Mouse (Mus musculus) hindbrain, embryonic 11.5 days (tissue): ENCODE measurements at regions not wholly inside any gene's neighbourhood (a gene's known extent, or its start where the extent isn't known, plus 50 kb on each side); places are given as distances from the start of the nearest gene placed in this dataset.

Source experiments
- ATAC-seq: fragments of 200-750 bp; cut with Nextera tagmentation; 2 replicates; pipeline ENCODE4 v1.8.0; 2017; ENCODE audit warnings: mild to moderate bottlenecking, moderate TSS enrichment, moderate library complexity; ENCODE audit not compliant: low FRiP score
- DNase-seq: peaks from one replicate; pipeline ENCODE4 v3.0.0-alpha.2; 2015; ENCODE audit warnings: low spot score
- H3K27ac ChIP-seq: fragments of 300-500 bp; sonication (generic); 2 replicates; pipeline ENCODE4 v1.5.1; 2014; ENCODE audit warnings: mild to moderate bottlenecking, low read depth, low read length
- H3K27me3 ChIP-seq: fragments of 300-500 bp; sonication (generic); 2 replicates; pipeline ENCODE4 v1.6.1; 2014; ENCODE audit warnings: mild to moderate bottlenecking, low read length, moderate library complexity, mixed read lengths; ENCODE audit not compliant: control insufficient read depth, insufficient read depth
- H3K36me3 ChIP-seq: fragments of 300-500 bp; sonication (generic); 2 replicates; pipeline ENCODE4 v1.6.1; 2014; ENCODE audit warnings: mild to moderate bottlenecking, low read length, moderate library complexity, mixed read lengths; ENCODE audit not compliant: control insufficient read depth, insufficient read depth
- H3K4me1 ChIP-seq: fragments of 300-500 bp; sonication (generic); replicated peaks from 2 replicates; pipeline ENCODE4 v1.6.1; 2014; ENCODE audit warnings: low read length, mixed read lengths; ENCODE audit not compliant: control insufficient read depth, insufficient read depth
- H3K4me2 ChIP-seq: fragments of 300-500 bp; sonication (generic); replicated peaks from 2 replicates; pipeline ENCODE4 v1.6.1; 2014; ENCODE audit warnings: mild to moderate bottlenecking, low read depth, low read length
- H3K4me3 ChIP-seq: fragments of 300-500 bp; sonication (generic); 2 replicates; pipeline ENCODE4 v1.5.1; 2014; ENCODE audit warnings: low read depth, low read length
- H3K9ac ChIP-seq: fragments of 300-500 bp; sonication (generic); 2 replicates; pipeline ENCODE4 v1.6.1; 2014; ENCODE audit warnings: low read depth, low read length
- H3K9me3 ChIP-seq: fragments of 300-500 bp; sonication (generic); 2 replicates; pipeline ENCODE4 v1.6.1; 2016; ENCODE audit warnings: low read length; ENCODE audit not compliant: control insufficient read depth
- WGBS: fragments of 180-500 bp; shearing (Covaris S2); extraction: QIAGEN DNeasy Blood & Tissue Kit; methylation state at CpG from one replicate; pipeline ENCODE4 v1.1.7; 2014; 5-methylcytosine and 5-hydroxymethylcytosine counted together

DNA sequence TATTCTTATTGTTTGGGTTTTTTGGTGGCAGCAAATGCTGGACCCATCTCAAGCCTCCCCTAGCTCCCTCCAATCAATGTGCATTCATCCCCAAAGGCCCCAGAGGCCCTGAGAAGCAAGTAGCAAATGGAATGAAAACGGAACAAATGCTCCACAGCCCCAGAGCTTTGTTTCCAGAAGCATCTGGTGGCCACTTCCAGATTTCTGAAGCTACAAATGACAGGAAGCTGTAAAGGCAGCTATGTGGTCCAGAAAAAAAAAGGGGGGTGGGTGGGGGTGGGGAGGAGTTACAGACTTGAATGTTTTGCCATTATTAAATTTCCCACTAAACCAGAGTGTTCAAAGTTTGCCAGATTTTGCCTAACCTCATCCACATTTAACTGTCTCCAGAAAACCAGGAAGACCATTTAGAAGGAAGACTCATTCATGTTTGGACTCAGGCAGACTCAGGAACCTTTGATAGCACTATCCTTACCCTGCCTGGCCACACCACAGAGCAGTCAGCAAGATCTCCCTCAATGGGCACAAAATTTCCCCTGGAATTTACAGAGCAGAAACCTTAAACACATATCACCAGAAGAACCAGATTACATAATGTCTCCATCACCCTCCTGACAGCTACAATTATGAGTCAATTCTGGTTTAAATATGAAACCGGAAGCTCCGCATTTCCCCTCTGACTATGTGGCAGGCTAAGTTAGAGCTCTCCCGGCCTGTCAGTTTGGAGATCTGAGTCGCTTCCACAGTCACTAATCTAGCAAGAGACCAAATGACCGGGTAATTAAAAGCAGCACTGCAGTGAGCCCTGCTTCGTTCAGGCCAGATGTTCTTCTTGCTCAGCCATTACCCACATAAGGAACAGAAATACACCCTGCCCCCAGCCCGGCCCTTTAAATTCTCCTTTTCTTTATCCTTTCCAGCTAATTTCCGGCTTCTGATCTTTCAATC is 93.4 kb downstream of the Tmco5 start:
- no peak overlapping the region for H3K4me3 ChIP-seq
- peak overlapping the region; percentile 58 for H3K27ac ChIP-seq
- ATAC-seq (no peak), DNase-seq (peak; percentile 56)
- H3K36me3 ChIP-seq, result no peaks in the 10 kb centered on the region
- H3K4me1 ChIP-seq, result peaks cover 13% of the 10 kb centered on the region
- peak overlapping the region; percentile 22; the same call in 1 of the 2 replicates for H3K4me2 ChIP-seq
- H3K9ac ChIP-seq, result peak overlapping the region; percentile 4; the same call in 1 of the 2 replicates
- no peaks in the 10 kb centered on the region for H3K27me3 ChIP-seq
- H3K9me3 ChIP-seq, result no peaks in the 10 kb centered on the region
- WGBS, result 12% methylated on average over 9 of the region's 9 CpGs

DNA sequence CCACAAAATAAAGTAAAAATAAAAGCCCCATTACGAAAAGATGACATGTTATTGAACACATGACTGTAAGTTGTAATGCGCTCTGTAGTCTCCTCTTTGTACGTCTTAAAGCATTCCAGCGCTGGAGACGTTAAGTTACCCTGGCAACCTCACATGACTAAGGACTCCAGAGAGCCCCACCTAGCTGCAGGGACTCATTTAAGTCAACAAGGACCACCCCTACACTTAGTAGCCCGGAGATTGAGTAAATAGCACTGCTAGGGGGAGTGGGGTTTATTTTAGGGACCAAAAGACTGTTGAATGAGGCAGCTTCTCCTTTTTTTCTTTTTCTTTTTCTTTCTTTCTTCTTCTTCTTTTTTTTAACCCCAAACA is 94.1 kb downstream of the Tmco5 start:
- Histone ChIP-seq H3K4me3 (no peak overlapping the region), H3K36me3 (no peaks in the 10 kb centered on the region), H3K27ac (peak overlapping the region; percentile 58), H3K4me1 (peaks cover 13% of the 10 kb centered on the region), H3K9ac (peak overlapping the region; percentile 4; the same call in 1 of the 2 replicates), H3K4me2 (peak overlapping the region; percentile 22; the same call in 1 of the 2 replicates), H3K9me3 (no peaks in the 10 kb centered on the region), H3K27me3 (no peaks in the 10 kb centered on the region)
- no peak for ATAC-seq
- under 1% methylated on average over 6 of the region's 6 CpGs for WGBS
- DNase-seq, result peak; percentile 74

DNA sequence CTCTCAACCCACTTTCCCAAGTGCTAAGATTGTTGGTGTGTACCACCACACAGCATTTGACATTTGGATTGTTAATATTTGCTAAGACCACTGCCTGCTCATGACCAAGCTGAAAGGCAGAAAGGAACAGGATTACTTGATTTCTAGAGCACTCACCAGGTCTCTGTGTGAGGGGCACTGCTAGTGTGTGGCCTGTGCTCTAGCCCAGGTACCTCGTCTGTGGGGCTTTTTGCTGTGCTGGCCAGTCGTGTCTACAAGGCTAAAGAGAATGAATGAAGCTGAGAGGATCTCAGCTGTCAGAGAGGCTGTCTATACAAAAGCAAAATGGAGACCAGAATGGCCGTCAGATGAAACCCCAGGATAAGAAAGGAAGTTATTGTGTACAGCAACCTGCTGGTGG is 95.0 kb downstream of the Tmco5 start:
- Histone ChIP-seq H3K36me3 (no peaks in the 10 kb centered on the region), H3K4me1 (peaks cover 13% of the 10 kb centered on the region), H3K4me3 (no peak overlapping the region), H3K9ac (no peak overlapping the region), H3K27me3 (no peaks in the 10 kb centered on the region), H3K4me2 (no peak overlapping the region), H3K27ac (no peak overlapping the region), H3K9me3 (no peaks in the 10 kb centered on the region)
- no peak for ATAC-seq
- DNase-seq, result peak; percentile 20
- WGBS, result 25% methylated on average over 3 of the region's 3 CpGs

DNA sequence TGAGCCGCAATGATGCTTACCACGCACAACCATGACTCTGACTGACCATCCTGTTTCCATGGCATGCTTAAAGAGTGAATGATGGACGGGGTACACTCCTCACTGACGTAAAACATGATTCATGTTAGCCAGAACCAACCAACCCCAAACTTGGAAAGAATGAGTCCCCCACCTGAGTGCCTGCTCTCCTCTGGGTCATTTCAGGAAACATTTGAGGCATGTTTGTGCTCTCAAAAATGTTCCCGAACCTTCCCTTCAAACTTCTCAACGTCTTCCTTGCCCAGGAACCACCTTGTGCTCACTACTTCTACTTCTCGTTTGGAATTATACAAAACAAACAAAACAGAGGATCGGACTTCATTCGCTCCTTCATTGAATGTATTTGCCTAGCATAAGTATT is 95.7 kb downstream of the Tmco5 start:
- Histone ChIP-seq H3K4me1 (peaks cover 13% of the 10 kb centered on the region), H3K36me3 (no peaks in the 10 kb centered on the region), H3K27me3 (no peaks in the 10 kb centered on the region), H3K9me3 (no peaks in the 10 kb centered on the region), H3K4me3 (no peak overlapping the region), H3K4me2 (no peak overlapping the region), H3K27ac (peak overlapping the region; percentile 97; the same call in 1 of the 2 replicates), H3K9ac (no peak overlapping the region)
- WGBS, result 59% methylated on average over 9 of the region's 9 CpGs
- peak; percentile 13 for DNase-seq
- ATAC-seq, result no peak

DNA sequence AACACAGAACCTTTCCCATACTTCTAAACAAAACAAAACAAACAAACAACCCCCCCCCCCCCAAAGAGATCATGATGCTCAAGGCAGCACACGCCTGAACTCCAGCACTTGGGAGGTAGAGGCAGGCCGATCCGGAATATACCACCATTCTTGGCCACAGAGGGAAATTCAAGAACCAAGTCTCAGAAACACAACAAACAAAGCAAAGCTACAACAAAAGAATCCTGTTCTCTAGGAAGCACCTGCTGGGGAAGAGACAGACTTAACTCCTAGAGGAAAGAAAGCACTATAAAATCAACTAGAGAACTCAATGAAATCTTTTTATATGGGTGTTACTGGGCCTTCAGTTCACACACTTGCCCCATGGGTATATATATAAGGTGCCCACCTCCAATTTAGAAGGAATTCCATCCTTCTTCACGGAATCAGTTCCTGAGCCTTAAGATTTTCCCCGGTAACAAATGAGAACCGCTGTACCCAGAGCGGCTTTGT is 96.1 kb downstream of the Tmco5 start:
- H3K4me3 ChIP-seq, result no peak overlapping the region
- 14% methylated on average over 7 of the region's 7 CpGs for whole genome bisulfite sequencing
- peaks cover 13% of the 10 kb centered on the region for H3K4me1 ChIP-seq
- no peaks in the 10 kb centered on the region for H3K27me3 ChIP-seq
- H3K9me3 ChIP-seq, result no peaks in the 10 kb centered on the region
- H3K4me2 ChIP-seq, result peak overlapping the region; percentile 63
- ATAC-seq (no peak), DNase-seq (peak; percentile 3)
- H3K27ac ChIP-seq, result peak overlapping the region; percentile 97
- peak overlapping the region; percentile 70 for H3K9ac ChIP-seq
- no peaks in the 10 kb centered on the region for H3K36me3 ChIP-seq

DNA sequence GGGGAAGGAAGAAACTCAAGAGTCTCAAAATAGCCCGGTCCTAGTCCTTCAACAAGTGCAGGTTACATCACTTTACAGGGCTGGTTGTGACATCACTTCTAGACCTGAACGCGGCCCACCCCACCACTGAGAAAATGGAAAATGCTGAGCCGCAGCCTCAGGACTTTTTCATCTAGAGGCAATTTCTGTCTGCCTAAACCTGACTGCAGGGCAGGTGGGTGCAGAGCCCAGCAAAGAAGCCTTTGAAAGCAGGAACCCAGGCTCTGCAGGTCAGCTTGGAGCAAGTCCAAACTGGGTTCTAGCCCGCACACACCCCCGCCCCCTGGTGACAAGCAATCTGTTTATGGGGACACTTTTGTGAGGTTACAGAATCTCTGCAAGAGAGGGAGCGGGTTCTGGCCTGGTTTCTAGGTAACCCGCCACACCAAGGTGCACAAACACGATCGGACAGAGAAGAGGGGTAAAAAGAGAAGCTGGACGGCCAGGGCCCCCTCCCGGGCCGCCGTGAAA is 96.7 kb downstream of the Tmco5 start:
- ATAC-seq (no peak), DNase-seq (no peak)
- Histone ChIP-seq H3K9me3 (no peaks in the 10 kb centered on the region), H3K36me3 (no peaks in the 10 kb centered on the region), H3K4me1 (peaks cover 13% of the 10 kb centered on the region), H3K4me3 (peak overlapping the region; percentile 32), H3K27me3 (no peaks in the 10 kb centered on the region), H3K9ac (peak overlapping the region; percentile 70), H3K27ac (peak overlapping the region; percentile 97), H3K4me2 (peak overlapping the region; percentile 63)
- 1% methylated on average over 14 of the region's 14 CpGs for WGBS

DNA sequence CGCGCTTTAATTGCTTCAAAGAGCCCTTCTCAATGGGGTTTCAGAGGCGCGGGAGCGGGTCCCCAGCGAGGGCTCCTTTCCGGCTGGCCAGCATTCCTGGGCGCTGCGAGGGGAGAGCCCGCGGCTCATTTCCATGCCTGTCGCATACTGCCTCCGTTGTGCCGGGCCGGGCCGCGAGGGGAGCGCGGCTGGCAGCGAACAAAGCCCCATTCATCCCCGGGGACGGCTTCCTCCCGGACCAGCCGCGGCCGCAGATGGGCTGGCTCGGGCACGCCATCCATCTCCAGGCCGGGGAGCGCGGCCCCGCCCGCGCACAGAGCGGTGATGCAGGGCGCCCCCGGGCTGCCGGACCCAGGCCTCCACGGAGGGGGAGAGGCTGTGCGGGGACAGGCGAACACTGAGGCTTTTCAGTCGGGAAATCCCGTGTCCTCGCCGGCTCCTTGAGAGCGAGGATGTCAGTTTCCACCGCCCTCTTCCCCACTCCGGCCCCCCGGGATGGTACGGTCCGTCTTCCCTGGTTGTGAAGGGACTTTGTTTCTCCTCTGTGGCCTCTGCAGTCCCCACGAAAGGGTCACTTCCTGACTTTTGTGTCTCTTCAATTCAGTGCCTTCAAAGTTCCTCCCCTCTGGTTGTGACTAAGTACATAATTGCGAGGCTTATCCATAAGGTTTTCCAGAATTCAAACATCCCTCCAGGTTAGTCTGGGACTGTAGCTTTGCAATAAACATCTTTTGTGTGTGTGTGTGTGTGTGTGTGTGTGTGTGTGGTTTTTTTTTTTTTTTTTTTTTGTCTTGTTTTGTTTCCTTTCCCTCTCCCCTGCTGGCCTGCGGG is 97.3 kb downstream of the Tmco5 start:
- H3K27me3 ChIP-seq, result no peaks in the 10 kb centered on the region
- H3K4me3 ChIP-seq, result peak overlapping the region; percentile 32
- DNase-seq (peak; percentile 95), ATAC-seq (peak; percentile 96)
- H3K4me2 ChIP-seq, result peak overlapping the region; percentile 63
- no peaks in the 10 kb centered on the region for H3K36me3 ChIP-seq
- H3K9ac ChIP-seq, result peak overlapping the region; percentile 70
- H3K4me1 ChIP-seq, result peaks cover 13% of the 10 kb centered on the region
- H3K9me3 ChIP-seq, result no peaks in the 10 kb centered on the region
- H3K27ac ChIP-seq, result peak overlapping the region; percentile 97
- under 1% methylated on average over 40 of the region's 54 CpGs for WGBS

DNA sequence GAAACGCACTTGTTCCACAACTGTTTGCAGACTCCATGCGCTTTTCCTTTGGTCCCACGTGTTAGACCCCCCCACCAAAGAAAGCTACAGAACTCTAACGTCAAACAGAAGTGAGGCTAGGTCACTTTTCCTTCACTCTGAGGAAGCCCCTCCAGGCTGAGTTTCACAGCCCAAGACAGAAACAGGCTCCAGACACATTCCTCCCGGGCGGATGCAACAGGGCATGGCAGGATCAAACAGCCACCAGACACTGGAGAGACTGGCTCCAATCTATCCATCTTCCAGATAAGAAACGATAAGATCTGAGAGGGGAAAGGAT is 97.9 kb downstream of the Tmco5 start:
- WGBS, result under 1% methylated on average over 7 of the region's 7 CpGs
- H3K27me3 ChIP-seq, result no peaks in the 10 kb centered on the region
- H3K4me2 ChIP-seq, result peak overlapping the region; percentile 63
- peak overlapping the region; percentile 70 for H3K9ac ChIP-seq
- DNase-seq (peak; percentile 70), ATAC-seq (0 out of 2 replicates have a peak, but pooled peaks have one; percentile 1)
- peaks cover 13% of the 10 kb centered on the region for H3K4me1 ChIP-seq
- peak overlapping the region; percentile 97 for H3K27ac ChIP-seq
- H3K36me3 ChIP-seq, result no peaks in the 10 kb centered on the region
- H3K9me3 ChIP-seq, result no peaks in the 10 kb centered on the region
- peak overlapping the region; percentile 32 for H3K4me3 ChIP-seq
